Mouse (Mus musculus) heart, embryonic 14.5 days (tissue): ENCODE results near the gene Mvb12a. TPM values are rescaled to one million over a fixed set of nuclear protein-coding genes. Genes with fewer than 3 reads are reported as not detected.
A peak's percentile ranks its signal among the peaks of the same experiment; 100 is the strongest.

Experiments
- ATAC-seq: fragments of 200-750 bp; cut with Nextera tagmentation; 2 replicates; pipeline ENCODE4 v1.8.0; 2017; ENCODE audit warnings: low read depth, moderate TSS enrichment; ENCODE audit not compliant: insufficient number of reproducible peaks, insufficient read depth, low FRiP score
- H3K27ac ChIP-seq, 2 experiments: fragments of 200-500 bp in 1 of 2; fragments of 300-500 bp in 1 of 2; sonication (generic) in 1 of 2; replicated peaks in 1 of 2; 2 replicates each; pipeline ENCODE4 v1.5.1; 2012 to 2014; ENCODE audit warnings: low read depth in 2 of 2, low read length in 2 of 2, control low read depth in 1 of 2, mild to moderate bottlenecking in 1 of 2, mixed read lengths in 1 of 2; ENCODE audit not compliant: control insufficient read depth in 1 of 2, insufficient read depth in 1 of 2
- H3K27me3 ChIP-seq: fragments of 300-500 bp; sonication (generic); 2 replicates; pipeline ENCODE4 v1.6.1; 2014; ENCODE audit warnings: mild to moderate bottlenecking, low read length, control low read depth; ENCODE audit not compliant: control insufficient read depth, insufficient read depth
- H3K36me3 ChIP-seq: fragments of 300-500 bp; sonication (generic); 2 replicates; pipeline ENCODE4 v1.6.1; 2014; ENCODE audit warnings: mild to moderate bottlenecking, control low read depth, low read length, mixed read lengths; ENCODE audit not compliant: control insufficient read depth, insufficient read depth
- H3K4me1 ChIP-seq, 2 experiments: fragments of 200-500 bp in 1 of 2; fragments of 300-500 bp in 1 of 2; sonication (generic) in 1 of 2; 2 replicates each; pipeline ENCODE4 v1.6.1; 2012 to 2014; ENCODE audit warnings: low read length in 2 of 2, control low read depth in 1 of 2, mixed read lengths in 1 of 2; ENCODE audit not compliant: control insufficient read depth in 2 of 2, insufficient read depth in 2 of 2
- H3K4me2 ChIP-seq: fragments of 300-500 bp; sonication (generic); 2 replicates; pipeline ENCODE4 v1.6.1; 2014; ENCODE audit warnings: mild to moderate bottlenecking, low read length
- H3K4me3 ChIP-seq, 2 experiments: fragments of 200-500 bp in 1 of 2; fragments of 300-500 bp in 1 of 2; sonication (generic) in 1 of 2; 2 replicates each; pipeline ENCODE4 v1.5.1; 2012 to 2014; ENCODE audit warnings: low read length in 2 of 2, mild to moderate bottlenecking in 2 of 2, control low read depth in 1 of 2, low read depth in 1 of 2, moderate library complexity in 1 of 2; ENCODE audit not compliant: control insufficient read depth in 1 of 2, insufficient read depth in 1 of 2
- H3K9ac ChIP-seq: fragments of 300-500 bp; sonication (generic); 2 replicates; pipeline ENCODE4 v1.6.1; 2014; ENCODE audit warnings: mild to moderate bottlenecking, low read length
- H3K9me3 ChIP-seq: fragments of 300-500 bp; sonication (generic); 2 replicates; pipeline ENCODE4 v1.6.1; 2016; ENCODE audit warnings: low read length, control low read depth; ENCODE audit not compliant: control insufficient read depth
- WGBS: fragments of 180-500 bp; shearing (Covaris S2); extraction: QIAGEN DNeasy Blood & Tissue Kit; methylation state at CpG from one replicate; pipeline ENCODE4 v1.1.7; 2014; 5-methylcytosine and 5-hydroxymethylcytosine counted together
- polyA plus RNA-seq: library from polyadenylated mRNA; unstranded; fragments of >200 nt; fragmentation: Nextera tagmentation; extraction: Ambion mirVana; gene quantifications from 2 replicates; pipeline ENCODE4 v1.2.1, GENCODE M21; 2014

Gene Mvb12a
- polyA plus RNA-seq, 1 experiment from 2014 or later = 64.0 TPM

DNA sequence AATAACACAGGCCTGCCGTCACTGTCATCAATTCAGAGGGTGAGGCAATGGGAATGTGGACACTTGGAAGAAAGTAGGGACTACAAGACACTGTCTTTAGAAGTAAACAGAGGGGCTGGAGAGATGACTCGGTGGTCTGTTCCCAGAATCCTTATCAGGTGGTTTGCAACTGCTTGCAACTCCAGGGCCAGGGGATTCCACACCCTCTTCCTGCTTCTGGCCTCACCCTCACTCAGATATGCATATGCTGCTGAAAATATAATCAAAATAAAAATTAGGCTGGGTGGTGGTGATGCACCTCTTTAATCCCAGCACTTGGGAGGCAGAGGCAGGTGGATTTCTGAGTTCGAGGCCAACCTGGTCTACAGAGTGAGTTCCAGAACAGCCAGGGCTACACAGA is 17.3 kb downstream of the Mvb12a start:
- no peak for ATAC-seq
- Histone ChIP-seq H3K9ac (no peak overlapping the region), H3K4me1 (peaks cover 6 to 13% of the 10 kb centered on the region in 2 experiments), H3K27me3 (peaks cover 79% of the 10 kb centered on the region), H3K27ac (no peak overlapping the region), H3K9me3 (0 out of 2 replicates have a peak, but pooled peaks cover 2% of the 10 kb centered on the region), H3K36me3 (no peaks in the 10 kb centered on the region), H3K4me3 (no peak overlapping the region), H3K4me2 (no peak overlapping the region)
- WGBS = 64% methylated on average over 3 of the region's 3 CpGs

GRCm38 (mm10) chr8:71560765-71561164 is 18.0 kb downstream of the Mvb12a start:
- WGBS = 83% methylated on average over 5 of the region's 5 CpGs
- no peaks in the 10 kb centered on the region for H3K36me3 ChIP-seq
- H3K4me1 ChIP-seq = peaks cover 6 to 13% of the 10 kb centered on the region in 2 experiments
- 0 out of 2 replicates have a peak, but pooled peaks cover 2% of the 10 kb centered on the region for H3K9me3 ChIP-seq
- no peak overlapping the region for H3K9ac ChIP-seq
- ATAC-seq = no peak
- no peak overlapping the region for H3K4me3 ChIP-seq
- H3K27me3 ChIP-seq = peaks cover 75% of the 10 kb centered on the region
- no peak overlapping the region for H3K27ac ChIP-seq
- H3K4me2 ChIP-seq = no peak overlapping the region

DNA sequence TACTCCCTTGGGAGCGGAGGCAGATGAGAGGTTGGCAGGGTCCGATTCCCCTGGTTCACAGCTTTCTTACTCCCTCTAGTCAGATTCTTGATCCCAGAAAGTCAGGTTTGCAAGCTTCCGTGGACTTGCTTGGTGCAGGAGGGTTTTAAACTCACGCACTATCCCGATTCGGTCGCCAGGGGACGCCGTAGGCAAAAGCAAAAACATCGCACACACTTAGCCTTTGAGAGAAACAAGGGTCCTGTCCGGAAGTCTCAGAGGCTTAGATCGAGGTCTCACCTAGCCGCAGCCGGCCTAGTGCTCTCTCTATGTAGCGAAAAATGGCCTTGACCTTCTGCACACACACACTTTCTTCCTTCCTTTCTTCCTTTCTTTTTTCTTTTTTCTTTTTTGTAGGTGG is 18.7 kb downstream of the Mvb12a start:
- no peak for ATAC-seq
- WGBS = 3% methylated on average over 15 of the region's 15 CpGs
- H3K4me1 ChIP-seq = peaks cover 6 to 13% of the 10 kb centered on the region in 2 experiments
- H3K4me3 ChIP-seq = no peak overlapping the region
- H3K9me3 ChIP-seq = 0 out of 2 replicates have a peak, but pooled peaks cover 2% of the 10 kb centered on the region
- H3K36me3 ChIP-seq = no peaks in the 10 kb centered on the region
- no peak overlapping the region for H3K27ac ChIP-seq
- no peak overlapping the region for H3K4me2 ChIP-seq
- peaks cover 74% of the 10 kb centered on the region for H3K27me3 ChIP-seq
- no peak overlapping the region for H3K9ac ChIP-seq

DNA sequence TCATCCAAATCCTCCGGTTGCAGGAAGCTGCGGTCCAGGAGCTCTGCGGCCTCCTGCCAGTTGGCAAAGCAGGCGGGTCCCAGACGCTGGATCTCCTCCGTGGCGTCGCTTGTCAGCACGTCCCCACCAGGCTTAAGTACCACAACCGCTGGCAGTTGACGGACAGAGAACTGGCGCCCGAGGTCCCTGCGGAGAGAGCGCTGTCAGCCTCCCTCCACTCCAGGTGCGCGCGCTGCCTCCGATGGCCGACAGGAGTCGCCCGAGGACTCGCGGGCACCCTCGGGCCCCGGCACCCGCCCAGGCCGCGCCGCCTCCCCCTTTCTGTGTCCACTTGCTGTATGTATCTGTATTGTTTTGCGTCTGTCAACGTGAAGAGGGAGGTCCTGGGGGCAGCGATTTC is 20.0 kb downstream of the Mvb12a start:
- H3K36me3 ChIP-seq = no peaks in the 10 kb centered on the region
- H3K9me3 ChIP-seq = 0 out of 2 replicates have a peak, but pooled peaks cover 2% of the 10 kb centered on the region
- ATAC-seq = 0 out of 2 replicates have a peak, but pooled peaks have one; percentile 35
- H3K4me1 ChIP-seq = peaks cover 6 to 13% of the 10 kb centered on the region in 2 experiments
- H3K4me2 ChIP-seq = peak overlapping the region; percentile 50
- peak overlapping the region in 1 of 2 experiments; percentile 8; a peak in 1 of 4 replicates for H3K4me3 ChIP-seq
- WGBS = under 1% methylated on average over 31 of the region's 33 CpGs
- H3K27me3 ChIP-seq = peaks cover 60% of the 10 kb centered on the region
- H3K9ac ChIP-seq = peak overlapping the region; percentile 28
- H3K27ac ChIP-seq = no peak overlapping the region

DNA sequence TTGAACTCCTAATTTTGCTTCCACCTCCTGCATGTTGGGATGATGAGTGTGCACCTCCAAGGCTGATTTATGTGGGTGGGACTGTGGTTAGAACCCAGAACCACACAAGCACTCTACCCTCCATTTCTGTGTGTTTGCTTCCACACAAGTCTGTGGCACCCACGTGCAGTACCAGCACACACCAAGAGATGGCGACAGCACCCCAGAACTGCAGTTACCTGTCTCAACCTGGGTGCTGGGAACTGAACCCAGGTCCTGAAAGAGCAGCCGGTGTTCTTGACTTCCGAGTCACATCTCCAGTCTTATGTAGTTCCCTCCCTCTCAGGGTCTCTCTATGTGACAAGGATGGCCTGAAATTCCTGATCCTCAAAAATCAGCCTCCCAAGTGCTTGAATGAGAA is 21.3 kb downstream of the Mvb12a start:
- 91% methylated on average over 4 of the region's 4 CpGs for WGBS
- H3K4me2 ChIP-seq = no peak overlapping the region

GRCm38 (mm10) chr8:71566501-71566900 is 23.8 kb downstream of the Mvb12a start, which contains the start of gene Nxnl1:
Gene Nxnl1 (minus strand): TSS chr8:71566601.
- ATAC-seq = no peak
- H3K4me1 ChIP-seq = peaks cover 13 to 23% of the 10 kb centered on the region in 2 experiments
- 0 out of 2 replicates have a peak, but pooled peaks cover 2% of the 10 kb centered on the region for H3K9me3 ChIP-seq
- no peak within 1 kb of the TSS for H3K4me2 ChIP-seq
- H3K4me3 ChIP-seq = no peak within 1 kb of the TSS
- H3K36me3 ChIP-seq = no peaks in the 10 kb centered on the region
- WGBS = 52% methylated on average over 3 of the region's 3 CpGs
- no peak within 1 kb of the TSS for H3K27ac ChIP-seq
- peaks cover 23% of the 10 kb centered on the region for H3K27me3 ChIP-seq
- H3K9ac ChIP-seq = no peak within 1 kb of the TSS

More for the DNA sequence above, 21.3 kb downstream of the Mvb12a start:
- no peak overlapping the region for H3K9ac ChIP-seq
- H3K4me3 ChIP-seq = no peak overlapping the region
- no peaks in the 10 kb centered on the region for H3K36me3 ChIP-seq
- H3K9me3 ChIP-seq = 0 out of 2 replicates have a peak, but pooled peaks cover 2% of the 10 kb centered on the region
- no peak overlapping the region for H3K27ac ChIP-seq
- H3K27me3 ChIP-seq = peaks cover 48% of the 10 kb centered on the region
- no peak for ATAC-seq
- peaks cover 8 to 12% of the 10 kb centered on the region in 2 experiments for H3K4me1 ChIP-seq

- Histone ChIP-seq H3K9me3 (0 out of 2 replicates have a peak, but pooled peaks cover 2% of the 10 kb centered on the region), H3K9ac (no peak overlapping the region), H3K4me3 (no peak overlapping the region), H3K4me2 (no peak overlapping the region), H3K27ac (no peak overlapping the region), H3K36me3 (no peaks in the 10 kb centered on the region), H3K27me3 (peaks cover 12% of the 10 kb centered on the region), H3K4me1 (peaks cover 14 to 23% of the 10 kb centered on the region in 2 experiments)
- WGBS = 63% methylated on average over 7 of the region's 7 CpGs
- ATAC-seq = no peak
Measured at GRCm38 (mm10) chr8:71567587-71567986, 24.9 kb downstream of the Mvb12a start.
